Mouse (Mus musculus) neutrophil, adult 83 days (primary cell): ENCODE measurements around the gene Pml. TPM values are rescaled to one million over a fixed set of nuclear protein-coding genes. Genes with fewer than 3 reads are reported as not detected.

Experiments
- total RNA-seq, 2 experiments: library from RNA; stranded (reverse); gene quantifications; one replicate each; pipeline ENCODE4 v1.2.4; 2023

The Pml gene
- 10 to 100 TPM; 41.8 to 43.1 TPM for total RNA-seq

DNA sequence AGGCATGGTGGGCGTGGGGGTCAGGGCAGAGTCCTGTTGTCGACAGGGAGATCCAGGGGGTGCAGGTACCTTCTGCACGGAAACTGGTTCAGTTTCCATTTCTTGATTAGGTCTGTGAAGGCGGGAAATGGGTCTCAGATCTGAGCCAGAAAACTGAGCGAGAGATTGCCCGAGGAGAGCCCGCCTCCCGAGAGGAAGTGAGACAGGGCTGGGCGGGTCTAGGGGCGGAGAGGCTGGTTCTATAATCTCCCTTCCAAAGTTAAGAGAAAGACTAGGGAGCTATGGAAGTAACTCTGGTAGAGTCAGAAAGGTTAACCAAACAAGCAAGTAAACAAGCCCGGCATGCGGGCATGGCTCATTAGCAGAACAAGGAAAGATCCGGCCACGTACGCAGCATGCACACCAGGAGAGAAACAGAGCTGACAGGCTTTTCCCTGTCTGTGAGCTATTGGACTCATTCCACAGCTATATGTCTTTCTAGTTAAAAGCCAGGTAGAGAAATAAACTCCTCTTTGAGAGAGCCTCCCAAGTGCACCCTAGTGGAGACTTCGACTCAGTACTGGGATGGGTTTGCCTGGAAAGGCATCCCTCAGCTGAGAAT lies at the start of gene Pml:
TSS of gene Pml (minus strand) at position 195 of the 601 bp plus-strand sequence.

DNA sequence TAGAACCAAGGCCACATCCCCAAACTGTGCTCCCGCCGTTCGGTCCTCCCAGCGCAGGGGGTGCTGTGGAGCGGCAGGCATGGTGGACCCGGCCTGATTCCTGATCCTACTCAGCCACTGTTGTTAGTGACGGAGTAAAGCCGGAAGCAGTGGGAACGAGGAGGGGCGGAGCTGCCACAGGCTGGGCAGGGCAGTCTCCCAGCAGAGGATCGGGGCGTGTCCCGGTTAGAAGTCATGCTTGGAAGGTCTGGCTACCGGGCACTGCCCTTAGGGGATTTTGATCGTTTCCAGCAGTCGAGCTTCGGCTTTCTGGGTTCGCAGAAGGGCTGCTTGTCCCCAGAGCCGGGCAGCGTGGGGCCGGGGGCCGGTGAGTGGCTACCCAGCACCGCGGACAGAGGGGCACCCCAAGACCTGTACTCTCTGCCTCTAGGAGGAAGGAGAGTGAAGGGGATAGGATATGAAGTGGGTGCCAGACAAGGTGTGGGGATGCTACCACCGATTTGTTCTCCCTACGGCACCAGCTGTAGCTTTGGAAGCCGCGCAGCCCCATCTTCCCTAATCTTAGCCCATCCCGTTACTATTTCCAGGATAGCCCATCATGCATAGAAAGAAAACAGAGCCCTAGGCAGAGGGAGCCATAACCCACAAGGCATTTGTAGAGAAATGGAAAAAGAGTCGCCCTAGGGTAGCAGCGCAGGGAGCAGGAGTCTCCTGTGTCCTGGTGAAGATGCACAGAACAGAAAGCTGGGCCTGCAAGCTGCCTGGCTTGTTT lies 3.6 kb upstream of the Pml start, which contains the start of gene Stoml1:
TSS of gene Stoml1 (plus strand) at position 132 of the 772 bp plus-strand sequence.

GRCm38 (mm10) chr9:58203516-58204447 lies 45.8 kb downstream of the Pml start, which contains the start of the genes Islr and Islr2:
Islr (minus strand) TSS chr9:58204306.
Islr2 (minus strand) TSS chr9:58204319.

Other genes starting within 250 kb of the Pml start
- 1 to 10 TPM; 2.1 to 3.0 TPM for gene Cyp11a1, start 243.4 kb downstream of the Pml start, total RNA-seq
- gene Stra6, start 186.0 kb downstream of the Pml start, total RNA-seq, result not detected
- not detected for gene Ccdc33, start 131.0 kb downstream of the Pml start, total RNA-seq
- gene Islr, start 45.5 kb downstream of the Pml start, total RNA-seq, result under 1 TPM in 1 of 2 experiments, not detected in 1; 0.37 TPM
- under 1 TPM; 0.11 to 0.22 TPM for gene Islr2, start 45.5 kb downstream of the Pml start, total RNA-seq
- 10 to 100 TPM; 10.8 to 15.5 TPM for gene Stoml1, start 3.4 kb upstream of the Pml start, total RNA-seq
- not detected for gene Loxl1, start 63.4 kb upstream of the Pml start, total RNA-seq
- gene Tbc1d21, start 120.7 kb upstream of the Pml start, total RNA-seq, result not detected
- gene Insyn1, start 238.8 kb upstream of the Pml start, total RNA-seq, result not detected